Mouse (Mus musculus) limb, embryonic 14.5 days (tissue): ENCODE measurements around the gene Ppp1r26. TPM values are rescaled to one million over a fixed set of nuclear protein-coding genes. Genes with fewer than 3 reads are reported as not detected.

ENCODE experiments used
- ATAC-seq: fragments of 200-750 bp; cut with Nextera tagmentation; 2 replicates; pipeline ENCODE4 v1.8.0; 2017; ENCODE audit warnings: low read depth, moderate number of reproducible peaks, moderate TSS enrichment; ENCODE audit not compliant: low FRiP score
- DNase-seq: peaks from one replicate; pipeline ENCODE4 v3.0.0-alpha.2; 2015; ENCODE audit warnings: low spot score
- H3K27ac ChIP-seq: fragments of 300-500 bp; sonication (generic); replicated peaks from 2 replicates; pipeline ENCODE4 v1.5.1; 2014; ENCODE audit warnings: low read depth, mild to moderate bottlenecking, low read length, moderate library complexity, mixed read lengths
- H3K27me3 ChIP-seq: fragments of 300-500 bp; sonication (generic); 2 replicates; pipeline ENCODE4 v1.6.1; 2014; ENCODE audit warnings: low read length, mixed read lengths; ENCODE audit not compliant: control insufficient read depth, insufficient read depth
- H3K36me3 ChIP-seq: fragments of 300-500 bp; sonication (generic); 2 replicates; pipeline ENCODE4 v1.6.1; 2014; ENCODE audit warnings: mild to moderate bottlenecking, low read length, moderate library complexity, mixed read lengths; ENCODE audit not compliant: control insufficient read depth, insufficient read depth
- H3K4me1 ChIP-seq: fragments of 300-500 bp; sonication (generic); 2 replicates; pipeline ENCODE4 v1.6.1; 2014; ENCODE audit warnings: antibody characterized with exemption, low read length, mixed read lengths; ENCODE audit not compliant: control insufficient read depth, insufficient read depth
- H3K4me2 ChIP-seq: fragments of 300-500 bp; sonication (generic); replicated peaks from 2 replicates; pipeline ENCODE4 v1.6.1; 2014; ENCODE audit warnings: low read depth, mild to moderate bottlenecking, low read length, moderate library complexity; ENCODE audit not compliant: severe bottlenecking
- H3K4me3 ChIP-seq: fragments of 300-500 bp; sonication (generic); replicated peaks from 2 replicates; pipeline ENCODE4 v1.5.1; 2014; ENCODE audit warnings: low read length
- H3K9ac ChIP-seq: fragments of 300-500 bp; sonication (generic); 2 replicates; pipeline ENCODE4 v1.6.1; 2014; ENCODE audit warnings: mild to moderate bottlenecking, low read depth, low read length, moderate library complexity; ENCODE audit not compliant: severe bottlenecking
- H3K9me3 ChIP-seq: fragments of 300-500 bp; sonication (generic); 2 replicates; pipeline ENCODE4 v1.6.1; 2016; ENCODE audit warnings: low read length; ENCODE audit not compliant: control insufficient read depth
- POLR2A ChIP-seq: fragments of 200-500 bp; IDR thresholded peaks from 2 replicates; pipeline ENCODE4 v1.8.0; 2012; ENCODE audit warnings: inconsistent platforms, mild to moderate bottlenecking, moderate library complexity, borderline replicate concordance; ENCODE audit not compliant: insufficient read depth, insufficient read length; ENCODE audit errors: extremely low read depth
- WGBS: fragments of 180-500 bp; shearing (Covaris S2); extraction: QIAGEN DNeasy Blood & Tissue Kit; methylation state at CpG from one replicate; pipeline ENCODE4 v1.1.7; 2014; 5-methylcytosine and 5-hydroxymethylcytosine counted together
- polyA plus RNA-seq, 2 experiments: library from polyadenylated mRNA; depleted of rRNA in 1 of 2; stranded (reverse) in 1 of 2; unstranded in 1 of 2; fragments of >200 nt; fragmentation: Nextera tagmentation in 1 of 2; extraction: Ambion mirVana in 1 of 2; gene quantifications; 2 replicates each; pipeline versions ENCODE4 v1.2.1 to v1.2.3; 2012 to 2014

Gene Ppp1r26
- polyA plus RNA-seq, 2 experiments = 4.9 to 12.9 TPM

DNA sequence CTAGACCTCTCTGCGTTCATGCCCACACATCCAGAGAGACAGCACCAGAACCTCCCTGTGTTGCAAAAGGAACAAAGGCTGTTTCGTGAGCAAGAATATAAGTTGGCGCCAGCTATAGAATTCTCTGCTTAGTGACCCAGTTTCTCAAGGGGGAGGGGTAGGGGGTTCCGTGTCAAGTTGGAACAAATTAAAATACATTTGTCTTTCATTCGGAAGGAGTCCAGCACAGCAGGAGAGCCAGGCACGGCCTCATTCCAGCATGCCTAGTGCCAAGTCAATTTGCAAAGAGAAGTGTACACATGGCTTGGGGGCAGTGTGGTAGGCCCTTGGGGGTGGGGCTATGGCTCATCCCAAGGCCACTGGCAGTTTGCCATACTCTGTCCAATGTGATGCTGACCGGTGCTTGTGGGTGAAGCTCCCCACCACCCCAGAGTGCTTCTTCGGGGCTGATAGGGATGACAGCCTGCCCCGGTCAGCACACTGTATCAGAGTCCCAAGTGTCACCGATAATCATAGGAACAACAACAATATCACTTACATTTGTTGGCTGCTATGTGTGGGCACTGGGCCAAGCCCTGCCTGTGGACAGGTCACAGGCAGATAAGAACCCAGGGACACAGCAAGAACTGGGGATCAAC, 31.1 kb upstream of the Ppp1r26 start:
- DNase-seq = peak; percentile 44
- ATAC-seq = no peak
- no peak overlapping the region for H3K4me3 ChIP-seq

DNA sequence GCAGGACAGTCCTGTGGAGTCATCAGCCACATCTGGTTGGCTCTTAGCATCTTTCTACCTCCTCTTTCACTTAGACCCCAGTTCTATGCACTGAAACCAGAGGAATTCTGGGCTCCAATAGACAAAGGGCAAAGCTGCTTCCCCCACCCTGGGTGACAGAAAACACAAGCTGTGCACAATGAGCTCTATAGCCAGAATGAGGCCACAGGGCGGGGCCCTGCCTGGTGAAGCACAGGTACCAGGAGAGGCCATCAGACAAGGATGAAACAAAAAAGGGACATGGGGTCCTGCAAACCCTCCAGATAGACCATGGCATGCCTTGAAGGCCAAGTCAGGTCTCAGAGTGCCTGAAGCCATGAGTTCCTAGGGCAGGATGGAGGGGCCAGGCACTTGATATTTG, 30.1 kb upstream of the Ppp1r26 start:
- Histone ChIP-seq H3K4me1 (peaks cover 3% of the 10 kb centered on the region; the same call in 1 of the 2 replicates), H3K9ac (no peak overlapping the region), H3K27me3 (no peaks in the 10 kb centered on the region), H3K9me3 (no peaks in the 10 kb centered on the region), H3K36me3 (no peaks in the 10 kb centered on the region), H3K27ac (no peak overlapping the region), H3K4me2 (no peak overlapping the region), H3K4me3 (no peak overlapping the region)
- no peak for TF ChIP-seq POLR2A
- DNase-seq (no peak), ATAC-seq (no peak)
- 94% methylated on average over 1 of the region's 1 CpGs for WGBS

More for the DNA sequence above, 31.1 kb upstream of the Ppp1r26 start:
- Histone ChIP-seq H3K9me3 (no peaks in the 10 kb centered on the region), H3K36me3 (no peaks in the 10 kb centered on the region), H3K4me2 (no peak overlapping the region), H3K4me1 (peaks cover 3% of the 10 kb centered on the region; the same call in 1 of the 2 replicates), H3K9ac (no peak overlapping the region), H3K27me3 (no peaks in the 10 kb centered on the region), H3K27ac (no peak overlapping the region)
- no peak for TF ChIP-seq POLR2A
- whole genome bisulfite sequencing = 61% methylated on average over 10 of the region's 10 CpGs

DNA sequence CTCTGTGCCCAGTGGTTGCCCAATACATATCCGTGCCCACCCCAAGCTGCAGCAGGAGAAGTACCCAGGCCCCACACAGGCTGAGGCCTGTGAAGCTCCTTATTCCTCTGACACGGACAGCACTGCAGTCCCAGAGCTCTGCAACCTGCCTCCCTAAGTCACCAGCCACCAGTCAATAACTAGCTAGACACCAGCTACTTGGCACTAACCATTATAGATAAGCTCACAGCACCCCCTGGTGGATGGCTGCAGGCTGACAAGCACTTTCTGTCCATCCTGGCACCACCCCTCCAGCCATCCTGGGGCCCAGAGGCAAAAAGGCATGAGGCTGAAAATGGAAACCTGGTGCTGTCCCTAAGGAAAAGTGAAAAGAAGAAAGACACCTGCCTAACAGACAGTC, 28.6 kb upstream of the Ppp1r26 start:
- peak; percentile 93 for DNase-seq
- Histone ChIP-seq H3K9ac (no peak overlapping the region), H3K27me3 (no peaks in the 10 kb centered on the region), H3K27ac (no peak overlapping the region), H3K9me3 (no peaks in the 10 kb centered on the region), H3K4me1 (peaks cover 3% of the 10 kb centered on the region; the same call in 1 of the 2 replicates), H3K4me2 (no peak overlapping the region), H3K4me3 (no peak overlapping the region), H3K36me3 (no peaks in the 10 kb centered on the region)
- no peak for TF ChIP-seq POLR2A
- WGBS = 44% methylated on average over 2 of the region's 2 CpGs
- ATAC-seq = peak; percentile 33; the same call in 1 of the 2 replicates

DNA sequence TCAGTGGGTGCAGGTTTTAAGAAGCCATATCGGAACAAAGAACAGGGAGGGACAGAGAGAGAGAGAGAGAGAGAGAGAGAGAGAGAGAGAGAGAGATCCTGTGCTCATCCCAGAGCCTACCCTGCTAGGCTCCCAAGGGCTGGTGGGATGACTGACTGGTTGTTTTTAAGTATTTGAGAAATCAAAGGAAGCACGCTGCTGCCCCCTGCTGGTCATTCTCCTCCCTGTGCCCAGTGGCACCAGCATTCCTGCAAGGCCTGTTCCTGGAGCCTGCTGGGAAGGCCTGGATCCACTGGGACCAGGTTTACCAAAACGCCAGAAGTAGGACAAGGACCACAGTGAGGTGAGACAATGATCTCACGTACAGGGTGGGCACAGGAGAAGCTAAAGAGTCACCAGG, 26.7 kb upstream of the Ppp1r26 start:
- H3K27me3 ChIP-seq = no peaks in the 10 kb centered on the region

DNA sequence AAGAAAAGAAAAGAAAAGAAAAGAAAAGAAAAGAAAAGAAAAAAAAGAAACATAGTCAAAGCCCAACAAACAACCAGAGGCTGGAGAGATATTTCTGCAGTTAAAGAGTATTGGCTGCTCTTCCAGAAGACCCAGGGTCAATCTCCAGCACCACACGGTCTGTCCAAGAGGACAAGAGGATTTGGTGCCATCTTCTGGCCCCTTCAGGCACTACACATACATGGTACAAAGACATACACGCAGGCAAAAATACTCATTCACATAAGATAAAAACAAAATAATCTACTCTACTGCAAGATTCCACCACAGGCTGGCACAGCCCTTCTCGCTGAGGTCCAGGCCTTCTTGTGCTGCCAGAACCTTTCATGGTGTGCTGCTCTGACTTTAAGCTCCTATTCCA, 23.4 kb upstream of the Ppp1r26 start:
- H3K27ac ChIP-seq = no peak overlapping the region
- H3K36me3 ChIP-seq = no peaks in the 10 kb centered on the region
- no peaks in the 10 kb centered on the region for H3K4me1 ChIP-seq
- WGBS = 44% methylated on average over 3 of the region's 3 CpGs
- DNase-seq (no peak), ATAC-seq (no peak)
- H3K9ac ChIP-seq = no peak overlapping the region
- H3K9me3 ChIP-seq = no peaks in the 10 kb centered on the region
- TF ChIP-seq POLR2A = no peak
- H3K4me2 ChIP-seq = no peak overlapping the region
- no peaks in the 10 kb centered on the region for H3K27me3 ChIP-seq
- no peak overlapping the region for H3K4me3 ChIP-seq

More for the DNA sequence above, 26.7 kb upstream of the Ppp1r26 start:
- H3K4me1 ChIP-seq = peaks cover 3% of the 10 kb centered on the region; the same call in 1 of the 2 replicates
- no peak for TF ChIP-seq POLR2A
- ATAC-seq (peak; percentile 50), DNase-seq (peak; percentile 94)
- H3K27ac ChIP-seq = no peak overlapping the region
- 14% methylated on average over 4 of the region's 4 CpGs for WGBS
- no peaks in the 10 kb centered on the region for H3K9me3 ChIP-seq
- no peaks in the 10 kb centered on the region for H3K36me3 ChIP-seq
- no peak overlapping the region for H3K9ac ChIP-seq
- no peak overlapping the region for H3K4me2 ChIP-seq
- H3K4me3 ChIP-seq = no peak overlapping the region

DNA sequence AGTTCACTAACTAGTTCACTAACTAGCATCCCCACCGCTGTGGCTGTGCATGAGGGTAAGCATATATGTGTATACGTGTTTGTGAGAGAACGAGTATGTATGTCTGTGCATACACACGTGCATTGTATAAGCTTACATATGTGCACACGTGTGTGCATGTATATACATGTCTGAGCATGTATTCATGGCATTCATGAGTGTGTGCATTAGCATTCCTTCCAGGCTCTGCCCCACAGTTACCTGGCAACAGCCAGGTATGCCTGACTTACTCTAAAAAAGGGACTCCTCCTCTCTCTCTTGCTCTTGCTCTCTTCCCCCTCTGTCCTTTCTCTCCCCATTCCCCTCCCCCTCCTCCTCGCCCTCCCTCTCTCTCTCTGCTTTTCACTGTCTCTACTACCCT, 19.4 kb upstream of the Ppp1r26 start:
- H3K9me3 ChIP-seq = no peaks in the 10 kb centered on the region
- no peak overlapping the region for H3K4me3 ChIP-seq
- no peaks in the 10 kb centered on the region for H3K36me3 ChIP-seq
- no peak for TF ChIP-seq POLR2A
- no peak for ATAC-seq
- H3K4me1 ChIP-seq = no peaks in the 10 kb centered on the region
- WGBS = 83% methylated on average over 6 of the region's 6 CpGs
- no peak for DNase-seq
- H3K27me3 ChIP-seq = no peaks in the 10 kb centered on the region
- no peak overlapping the region for H3K9ac ChIP-seq
- H3K4me2 ChIP-seq = no peak overlapping the region
- no peak overlapping the region for H3K27ac ChIP-seq
